Mouse (Mus musculus): ENCODE measurements around the gene Mfsd13b. TPM values are rescaled to one million over a fixed set of nuclear protein-coding genes. Genes with fewer than 3 reads are reported as not detected.
"Not testable (repeated sequence)": the region's sequence is repeated elsewhere in the genome, so short reads cannot be mapped to it uniquely, and the experiment has no call there.

The Mfsd13b gene
- polyA plus RNA-seq, 1 experiment, result 130 TPM

GRCm38 (mm10) chr7:120941214-120941613 lies 41.1 kb upstream of the Mfsd13b start:
- no peaks in the 10 kb centered on the region for H3K4me1 ChIP-seq (ENCODE audit: control insufficient read depth, insufficient read depth, low read length)
- H3K36me3 ChIP-seq (ENCODE audit: control insufficient read depth, insufficient read depth, low read length), result peaks cover 7% of the 10 kb centered on the region; the same call in 1 of the 2 replicates

GRCm38 (mm10) chr7:120942506-120942905 lies 39.8 kb upstream of the Mfsd13b start:
- no peaks in the 10 kb centered on the region for H3K27me3 ChIP-seq (ENCODE audit: control insufficient read depth, insufficient read depth, low read length)
- no peaks in the 10 kb centered on the region for H3K4me1 ChIP-seq (ENCODE audit: control insufficient read depth, insufficient read depth, low read length)
- no peak overlapping the region for H3K27ac ChIP-seq (ENCODE audit: control insufficient read depth, insufficient read depth, low read depth, low read length)
- TF ChIP-seq POLR2A (IDR thresholded peaks at IDR 0.05; ENCODE audit: control insufficient read depth, low read depth, low read length) (no peak), CTCF (IDR thresholded peaks at IDR 0.05; ENCODE audit: control insufficient read depth, insufficient read depth, insufficient replicate concordance, low read depth, low read length) (no peak)
- no peak overlapping the region for H3K4me3 ChIP-seq (ENCODE audit: control insufficient read depth, low read depth, low read length)
- peaks cover 5% of the 10 kb centered on the region; the same call in 1 of the 2 replicates for H3K36me3 ChIP-seq (ENCODE audit: control insufficient read depth, insufficient read depth, low read length)

More at GRCm38 (mm10) chr7:120941214-120941613, 41.1 kb upstream of the Mfsd13b start:
- H3K27me3 ChIP-seq (ENCODE audit: control insufficient read depth, insufficient read depth, low read length), result no peaks in the 10 kb centered on the region
- H3K27ac ChIP-seq (ENCODE audit: control insufficient read depth, insufficient read depth, low read depth, low read length), result no peak overlapping the region
- no peak for TF ChIP-seq POLR2A (IDR thresholded peaks at IDR 0.05; ENCODE audit: control insufficient read depth, low read depth, low read length)
- no peak for TF ChIP-seq CTCF (IDR thresholded peaks at IDR 0.05; ENCODE audit: control insufficient read depth, insufficient read depth, insufficient replicate concordance, low read depth, low read length)
- no peak overlapping the region for H3K4me3 ChIP-seq (ENCODE audit: control insufficient read depth, low read depth, low read length)

DNA sequence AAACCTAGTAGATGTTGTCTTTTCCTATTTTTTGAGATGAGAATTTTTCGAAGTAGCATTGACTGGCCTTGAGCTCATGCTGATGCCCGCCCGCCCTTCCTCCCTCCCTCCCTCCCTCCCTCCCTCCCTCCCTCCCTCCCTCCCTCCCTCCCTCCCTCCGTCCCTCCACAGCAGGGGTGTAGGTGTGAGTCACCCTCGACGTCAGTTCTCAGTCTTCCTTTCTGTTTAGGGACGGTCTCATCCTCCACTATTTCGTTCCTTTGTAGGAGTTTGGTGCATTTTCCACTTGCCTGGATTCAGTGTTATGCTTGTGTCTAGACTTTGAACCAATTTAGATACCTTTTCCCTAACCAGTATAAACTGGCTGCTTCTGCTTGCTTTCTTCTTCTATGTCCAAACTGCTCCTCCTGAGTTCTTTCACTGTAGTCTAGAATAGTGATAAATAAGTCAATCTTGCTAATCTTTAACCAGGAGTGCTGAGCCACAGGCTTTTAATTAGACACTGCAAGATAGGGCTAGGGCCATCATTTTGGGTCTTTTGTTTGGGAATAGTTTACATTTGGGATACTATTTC lies 38.3 kb upstream of the Mfsd13b start:
- Histone ChIP-seq H3K27ac (ENCODE audit: control insufficient read depth, insufficient read depth, low read depth, low read length) (no peak overlapping the region), H3K4me3 (ENCODE audit: control insufficient read depth, low read depth, low read length) (no peak overlapping the region), H3K27me3 (ENCODE audit: control insufficient read depth, insufficient read depth, low read length) (no peaks in the 10 kb centered on the region), H3K4me1 (ENCODE audit: control insufficient read depth, insufficient read depth, low read length) (no peaks in the 10 kb centered on the region), H3K36me3 (ENCODE audit: control insufficient read depth, insufficient read depth, low read length) (peaks cover 4% of the 10 kb centered on the region; the same call in 1 of the 2 replicates)
- TF ChIP-seq POLR2A (IDR thresholded peaks at IDR 0.05; ENCODE audit: control insufficient read depth, low read depth, low read length) (no peak), CTCF (IDR thresholded peaks at IDR 0.05; ENCODE audit: control insufficient read depth, insufficient read depth, insufficient replicate concordance, low read depth, low read length) (no peak)

DNA sequence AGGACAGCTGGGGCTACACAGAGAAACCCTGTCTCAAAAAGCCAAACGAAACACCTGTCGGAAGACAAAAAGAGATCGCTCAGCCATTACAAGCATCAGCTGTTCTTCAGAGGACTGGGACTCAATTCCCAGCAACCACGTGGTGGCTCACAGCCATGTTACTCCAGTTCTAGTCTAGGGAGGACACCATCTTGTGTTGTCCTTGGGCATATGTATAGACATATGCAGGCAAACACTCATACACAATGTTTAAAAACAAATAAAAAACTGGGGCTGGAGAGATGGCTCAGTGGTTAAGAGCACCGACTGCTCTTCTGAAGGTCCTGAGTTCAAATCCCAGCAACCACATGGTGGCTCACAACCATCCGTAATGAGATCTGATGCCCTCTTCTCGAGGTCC lies 28.7 kb upstream of the Mfsd13b start:
- not testable (repeated sequence) for H3K4me1 ChIP-seq (ENCODE audit: control insufficient read depth, insufficient read depth, low read length); H3K27ac ChIP-seq (ENCODE audit: control insufficient read depth, insufficient read depth, low read depth, low read length); H3K27me3 ChIP-seq (ENCODE audit: control insufficient read depth, insufficient read depth, low read length); H3K36me3 ChIP-seq (ENCODE audit: control insufficient read depth, insufficient read depth, low read length); H3K4me3 ChIP-seq (ENCODE audit: control insufficient read depth, low read depth, low read length)

DNA sequence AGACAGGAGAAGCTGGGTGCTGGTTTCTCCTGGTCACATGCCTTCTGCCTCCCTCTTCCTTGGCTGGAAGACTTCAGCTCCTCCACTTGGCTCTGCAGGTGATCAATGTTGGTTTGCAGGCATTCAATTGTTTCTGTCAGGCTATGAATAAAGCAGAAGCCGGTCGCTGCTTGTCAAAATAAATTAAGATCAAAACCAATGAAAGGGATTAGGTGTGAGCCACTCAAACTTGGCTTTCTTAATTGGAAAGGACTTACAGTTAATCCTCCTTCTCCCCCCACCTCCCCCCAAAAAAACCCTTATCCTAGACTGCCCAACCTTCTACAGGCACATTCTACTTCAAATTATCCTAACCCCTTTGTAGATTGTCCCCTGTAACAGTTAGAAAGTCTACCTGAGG lies 22.2 kb upstream of the Mfsd13b start:
- no peak overlapping the region for H3K4me3 ChIP-seq (ENCODE audit: control insufficient read depth, low read depth, low read length)
- H3K27ac ChIP-seq (ENCODE audit: control insufficient read depth, insufficient read depth, low read depth, low read length), result no peak overlapping the region
- no peaks in the 10 kb centered on the region; the same call in none of the 2 replicates for H3K36me3 ChIP-seq (ENCODE audit: control insufficient read depth, insufficient read depth, low read length)
- H3K27me3 ChIP-seq (ENCODE audit: control insufficient read depth, insufficient read depth, low read length), result no peaks in the 10 kb centered on the region
- no peak for TF ChIP-seq POLR2A (IDR thresholded peaks at IDR 0.05; ENCODE audit: control insufficient read depth, low read depth, low read length)
- no peak for TF ChIP-seq CTCF (IDR thresholded peaks at IDR 0.05; ENCODE audit: control insufficient read depth, insufficient read depth, insufficient replicate concordance, low read depth, low read length)
- no peaks in the 10 kb centered on the region; the same call in 1 of the 2 replicates for H3K4me1 ChIP-seq (ENCODE audit: control insufficient read depth, insufficient read depth, low read length)

- TF ChIP-seq CTCF (IDR thresholded peaks at IDR 0.05; ENCODE audit: control insufficient read depth, insufficient read depth, insufficient replicate concordance, low read depth, low read length), result no peak
- TF ChIP-seq POLR2A (IDR thresholded peaks at IDR 0.05; ENCODE audit: control insufficient read depth, low read depth, low read length), result no peak
- H3K27me3 ChIP-seq (ENCODE audit: control insufficient read depth, insufficient read depth, low read length), result no peaks in the 10 kb centered on the region
- H3K27ac ChIP-seq (ENCODE audit: control insufficient read depth, insufficient read depth, low read depth, low read length), result no peak overlapping the region
- no peaks in the 10 kb centered on the region; the same call in 1 of the 2 replicates for H3K4me1 ChIP-seq (ENCODE audit: control insufficient read depth, insufficient read depth, low read length)
- no peak overlapping the region for H3K4me3 ChIP-seq (ENCODE audit: control insufficient read depth, low read depth, low read length)
- H3K36me3 ChIP-seq (ENCODE audit: control insufficient read depth, insufficient read depth, low read length), result no peaks in the 10 kb centered on the region; the same call in none of the 2 replicates
Observed at GRCm38 (mm10) chr7:120960601-120961000, 21.7 kb upstream of the Mfsd13b start.

DNA sequence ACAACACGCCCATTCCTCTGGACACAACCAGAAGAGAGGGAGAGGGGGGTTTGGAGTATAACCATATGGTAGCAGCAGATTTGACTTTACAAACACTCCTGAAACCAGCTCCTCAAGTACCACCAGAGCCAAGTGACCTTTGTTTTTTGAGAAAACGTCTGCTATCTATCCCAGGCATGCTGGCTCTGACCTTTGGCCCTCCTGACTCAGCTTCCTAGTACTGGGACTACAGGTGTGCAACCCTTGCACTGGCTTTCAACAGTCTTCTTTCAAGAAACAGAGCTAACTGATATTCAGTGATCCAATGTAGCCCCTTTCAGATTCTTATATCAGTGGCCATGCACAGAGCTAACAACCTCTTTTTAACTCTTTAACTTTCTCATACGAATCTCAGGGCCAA lies 20.4 kb upstream of the Mfsd13b start:
- no peak for TF ChIP-seq POLR2A (IDR thresholded peaks at IDR 0.05; ENCODE audit: control insufficient read depth, low read depth, low read length)
- TF ChIP-seq CTCF (IDR thresholded peaks at IDR 0.05; ENCODE audit: control insufficient read depth, insufficient read depth, insufficient replicate concordance, low read depth, low read length), result no peak
- no peaks in the 10 kb centered on the region; the same call in 1 of the 2 replicates for H3K4me1 ChIP-seq (ENCODE audit: control insufficient read depth, insufficient read depth, low read length)
- H3K36me3 ChIP-seq (ENCODE audit: control insufficient read depth, insufficient read depth, low read length), result no peaks in the 10 kb centered on the region; the same call in none of the 2 replicates
- no peaks in the 10 kb centered on the region for H3K27me3 ChIP-seq (ENCODE audit: control insufficient read depth, insufficient read depth, low read length)
- H3K27ac ChIP-seq (ENCODE audit: control insufficient read depth, insufficient read depth, low read depth, low read length), result no peak overlapping the region
- H3K4me3 ChIP-seq (ENCODE audit: control insufficient read depth, low read depth, low read length), result peak overlapping the region; percentile 65

Data from testis, adult 2 months (tissue).